Mouse (Mus musculus) liver, embryonic 13.5 days (tissue): ENCODE data around the gene Acot7. TPM values are rescaled to one million over a fixed set of nuclear protein-coding genes. Genes with fewer than 3 reads are reported as not detected.

ENCODE experiments used
- ATAC-seq: fragments of 200-750 bp; cut with Nextera tagmentation; 2 replicates; pipeline ENCODE4 v1.8.0; 2017; ENCODE audit warnings: low read depth, mild to moderate bottlenecking, moderate number of reproducible peaks, moderate library complexity
- DNase-seq: peaks from one replicate; pipeline ENCODE4 v3.0.0; 2022
- H3K27ac ChIP-seq: fragments of 300-500 bp; sonication (generic); 2 replicates; pipeline ENCODE4 v1.5.1; 2015; ENCODE audit warnings: moderate library complexity, mild to moderate bottlenecking, inconsistent platforms
- H3K27me3 ChIP-seq: fragments of 300-500 bp; sonication (generic); 2 replicates; pipeline ENCODE4 v1.6.1; 2015; ENCODE audit warnings: mild to moderate bottlenecking, inconsistent platforms
- H3K36me3 ChIP-seq: fragments of 300-500 bp; sonication (generic); 2 replicates; pipeline ENCODE4 v1.6.1; 2015; ENCODE audit warnings: mild to moderate bottlenecking, inconsistent platforms
- H3K4me1 ChIP-seq: fragments of 300-500 bp; sonication (generic); replicated peaks from 2 replicates; pipeline ENCODE4 v1.6.1; 2015; ENCODE audit warnings: inconsistent platforms
- H3K4me2 ChIP-seq: fragments of 300-500 bp; sonication (generic); 2 replicates; pipeline ENCODE4 v1.6.1; 2015; ENCODE audit warnings: inconsistent platforms, mild to moderate bottlenecking, moderate library complexity
- H3K4me3 ChIP-seq: fragments of 300-500 bp; sonication (generic); replicated peaks from 2 replicates; pipeline ENCODE4 v1.5.1; 2015; ENCODE audit warnings: mild to moderate bottlenecking, inconsistent platforms
- H3K9ac ChIP-seq: fragments of 300-500 bp; sonication (generic); 2 replicates; pipeline ENCODE4 v1.6.1; 2015; ENCODE audit warnings: mild to moderate bottlenecking, inconsistent platforms
- H3K9me3 ChIP-seq: fragments of 300-500 bp; sonication (generic); replicated peaks from 2 replicates; pipeline ENCODE4 v1.6.1; 2016; ENCODE audit warnings: inconsistent platforms
- WGBS: fragments of 180-500 bp; shearing (Covaris S2); methylation state at CpG from one replicate; pipeline ENCODE4 v1.1.7; 2015; ENCODE audit not compliant: insufficient replicate concordance; 5-methylcytosine and 5-hydroxymethylcytosine counted together
- polyA plus RNA-seq: library from polyadenylated mRNA; unstranded; fragments of >200 nt; fragmentation: Nextera tagmentation; extraction: Ambion mirVana; gene quantifications from 2 replicates; pipeline ENCODE4 v1.2.1, GENCODE M21; 2015

The Acot7 gene
- polyA plus RNA-seq, 1 experiment from 2014 or later, result 24.8 TPM

DNA sequence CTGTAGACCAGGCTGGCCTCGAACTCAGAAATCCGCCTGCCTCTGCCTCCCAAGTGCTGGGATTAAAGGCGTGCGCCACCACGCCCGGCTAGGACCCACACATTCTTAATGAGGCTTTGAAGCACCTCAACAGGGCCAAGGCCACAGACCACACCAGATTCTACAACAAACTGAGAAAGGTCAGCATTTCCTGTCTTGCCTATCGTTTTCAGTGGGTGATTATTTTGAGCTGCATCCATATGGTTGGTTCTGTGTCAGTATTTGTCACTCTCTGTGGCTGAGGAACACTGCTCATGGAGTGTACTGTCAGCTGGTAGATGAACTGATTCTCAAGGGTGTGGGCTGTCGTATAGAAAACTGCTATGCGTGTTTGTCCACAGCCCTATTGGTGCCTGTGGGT is 18.3 kb downstream of the Acot7 start:
- Histone ChIP-seq H3K27ac (no peak overlapping the region), H3K9me3 (no peaks in the 10 kb centered on the region), H3K36me3 (no peaks in the 10 kb centered on the region), H3K27me3 (no peaks in the 10 kb centered on the region), H3K9ac (no peak overlapping the region), H3K4me2 (no peak overlapping the region), H3K4me3 (no peak overlapping the region), H3K4me1 (peaks cover 71% of the 10 kb centered on the region)
- WGBS, result 66% methylated on average over 9 of the region's 9 CpGs
- ATAC-seq (no peak), DNase-seq (no peak)

- H3K27me3 ChIP-seq, result no peaks in the 10 kb centered on the region
Observed at GRCm38 (mm10) chr4:152197545-152197944, 19.6 kb downstream of the Acot7 start.

GRCm38 (mm10) chr4:152199617-152200016 is 21.7 kb downstream of the Acot7 start:
- ATAC-seq (no peak), DNase-seq (no peak)
- Histone ChIP-seq H3K4me2 (no peak overlapping the region), H3K27me3 (no peaks in the 10 kb centered on the region), H3K9ac (no peak overlapping the region), H3K4me1 (peaks cover 74% of the 10 kb centered on the region), H3K4me3 (no peak overlapping the region), H3K9me3 (no peaks in the 10 kb centered on the region), H3K27ac (no peak overlapping the region), H3K36me3 (no peaks in the 10 kb centered on the region)
- 14% methylated on average over 1 of the region's 1 CpGs for WGBS

More at GRCm38 (mm10) chr4:152197545-152197944, 19.6 kb downstream of the Acot7 start:
- WGBS, result 25% methylated on average over 5 of the region's 5 CpGs
- DNase-seq (no peak), ATAC-seq (peak; percentile 52)
- no peak overlapping the region for H3K4me2 ChIP-seq
- no peaks in the 10 kb centered on the region for H3K36me3 ChIP-seq
- no peak overlapping the region for H3K4me3 ChIP-seq
- H3K9ac ChIP-seq, result no peak overlapping the region
- no peaks in the 10 kb centered on the region for H3K9me3 ChIP-seq
- peaks cover 81% of the 10 kb centered on the region for H3K4me1 ChIP-seq
- no peak overlapping the region for H3K27ac ChIP-seq

- ATAC-seq, result peak; percentile 31
- WGBS, result 16% methylated on average over 6 of the region's 6 CpGs
- no peaks in the 10 kb centered on the region for H3K27me3 ChIP-seq
- H3K9me3 ChIP-seq, result no peaks in the 10 kb centered on the region
- peaks cover 76% of the 10 kb centered on the region for H3K4me1 ChIP-seq
- DNase-seq, result no peak
- no peak overlapping the region for H3K9ac ChIP-seq
- H3K27ac ChIP-seq, result no peak overlapping the region
- H3K4me3 ChIP-seq, result no peak overlapping the region
- H3K36me3 ChIP-seq, result no peaks in the 10 kb centered on the region
- H3K4me2 ChIP-seq, result no peak overlapping the region
Observed at GRCm38 (mm10) chr4:152201492-152201891, 23.6 kb downstream of the Acot7 start.

GRCm38 (mm10) chr4:152202418-152202817 is 24.5 kb downstream of the Acot7 start:
- DNase-seq, result no peak
- no peak overlapping the region for H3K9ac ChIP-seq
- no peaks in the 10 kb centered on the region for H3K9me3 ChIP-seq
- H3K36me3 ChIP-seq, result no peaks in the 10 kb centered on the region
- ATAC-seq, result no peak
- no peak overlapping the region for H3K4me2 ChIP-seq
- H3K4me1 ChIP-seq, result peaks cover 72% of the 10 kb centered on the region
- WGBS, result 61% methylated on average over 1 of the region's 1 CpGs
- no peaks in the 10 kb centered on the region for H3K27me3 ChIP-seq
- H3K4me3 ChIP-seq, result no peak overlapping the region
- H3K27ac ChIP-seq, result no peak overlapping the region

DNA sequence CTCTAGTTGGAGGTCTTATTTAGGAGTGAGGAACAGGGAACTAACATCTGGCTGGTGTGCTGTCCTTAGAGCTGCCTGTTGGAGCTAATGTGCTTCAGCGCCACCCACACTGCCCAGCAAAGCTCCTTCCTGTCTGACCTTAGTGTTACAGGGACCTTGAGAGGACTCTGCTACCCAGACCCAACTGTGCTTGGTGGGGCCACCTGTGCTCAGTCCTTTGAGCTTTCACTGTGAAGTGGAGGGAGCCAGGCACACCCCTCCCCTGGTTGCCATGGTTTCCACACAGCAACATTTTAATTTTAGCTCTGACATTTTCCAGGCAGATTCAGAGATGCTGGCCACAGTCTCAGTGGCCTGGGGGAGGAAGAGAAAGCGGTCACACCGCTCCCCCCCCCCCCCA is 25.0 kb downstream of the Acot7 start:
- WGBS, result 59% methylated on average over 3 of the region's 3 CpGs
- DNase-seq (no peak), ATAC-seq (no peak)
- Histone ChIP-seq H3K9me3 (no peaks in the 10 kb centered on the region), H3K27ac (no peak overlapping the region), H3K36me3 (no peaks in the 10 kb centered on the region), H3K27me3 (no peaks in the 10 kb centered on the region), H3K9ac (no peak overlapping the region), H3K4me1 (peaks cover 67% of the 10 kb centered on the region), H3K4me3 (no peak overlapping the region), H3K4me2 (no peak overlapping the region)

DNA sequence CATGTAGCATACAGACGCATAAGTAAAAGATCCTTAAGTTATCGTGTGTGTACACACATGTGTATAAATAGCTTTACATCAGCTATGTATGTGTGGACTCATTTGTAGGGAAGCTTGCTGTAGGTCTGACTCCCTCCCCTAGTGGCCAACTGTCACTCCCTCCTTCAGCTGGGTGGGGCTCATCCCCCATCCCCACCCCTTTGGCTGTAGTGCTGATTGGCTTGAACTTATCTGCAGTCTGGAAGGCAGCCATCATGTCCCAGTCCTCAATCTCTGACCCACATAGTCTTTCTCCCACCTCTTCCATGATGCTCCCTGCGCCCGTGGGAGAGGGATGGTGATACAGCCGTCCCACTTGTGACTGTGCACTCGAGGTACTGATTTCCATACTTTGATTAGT is 26.7 kb downstream of the Acot7 start:
- WGBS, result 59% methylated on average over 6 of the region's 6 CpGs
- H3K9me3 ChIP-seq, result no peaks in the 10 kb centered on the region
- no peak overlapping the region for H3K9ac ChIP-seq
- no peaks in the 10 kb centered on the region for H3K36me3 ChIP-seq
- H3K4me2 ChIP-seq, result no peak overlapping the region
- no peaks in the 10 kb centered on the region for H3K27me3 ChIP-seq
- H3K4me3 ChIP-seq, result no peak overlapping the region
- peak; percentile 26 for DNase-seq
- H3K27ac ChIP-seq, result no peak overlapping the region
- ATAC-seq, result peak; percentile 63
- H3K4me1 ChIP-seq, result peaks cover 62% of the 10 kb centered on the region

GRCm38 (mm10) chr4:152206199-152206598 is 28.3 kb downstream of the Acot7 start:
- no peak overlapping the region for H3K9ac ChIP-seq
- no peaks in the 10 kb centered on the region for H3K27me3 ChIP-seq
- no peak overlapping the region for H3K27ac ChIP-seq
- WGBS, result 60% methylated on average over 6 of the region's 6 CpGs
- ATAC-seq (no peak), DNase-seq (no peak)
- H3K9me3 ChIP-seq, result no peaks in the 10 kb centered on the region
- H3K36me3 ChIP-seq, result no peaks in the 10 kb centered on the region
- H3K4me1 ChIP-seq, result peaks cover 50% of the 10 kb centered on the region
- H3K4me3 ChIP-seq, result no peak overlapping the region
- no peak overlapping the region for H3K4me2 ChIP-seq

DNA sequence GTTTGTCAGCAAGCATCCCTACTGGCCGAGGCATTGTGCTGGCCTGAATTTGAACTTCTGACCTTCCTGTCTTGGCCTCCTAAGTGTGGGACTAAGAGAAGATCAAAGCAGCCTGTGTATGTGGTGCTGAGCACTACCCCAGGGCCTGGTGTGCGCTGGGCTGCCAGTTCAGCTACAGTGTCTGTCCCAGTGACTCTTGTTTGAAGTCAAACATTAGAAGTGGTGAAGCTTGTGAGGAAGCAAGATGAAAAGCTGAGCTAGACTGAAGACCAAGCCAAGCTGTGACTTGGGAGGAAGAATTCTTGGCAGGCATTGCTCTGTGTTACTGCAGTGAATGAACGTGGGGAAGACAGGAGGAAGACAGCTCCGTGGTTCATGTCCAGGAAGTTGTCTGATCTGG is 31.7 kb downstream of the Acot7 start:
- no peaks in the 10 kb centered on the region for H3K27me3 ChIP-seq
- DNase-seq, result no peak
- no peak overlapping the region for H3K4me2 ChIP-seq
- WGBS, result 33% methylated on average over 4 of the region's 4 CpGs
- H3K9me3 ChIP-seq, result no peaks in the 10 kb centered on the region
- H3K4me1 ChIP-seq, result peaks cover 44% of the 10 kb centered on the region
- no peaks in the 10 kb centered on the region for H3K36me3 ChIP-seq
- H3K9ac ChIP-seq, result no peak overlapping the region
- H3K4me3 ChIP-seq, result no peak overlapping the region
- ATAC-seq, result no peak
- H3K27ac ChIP-seq, result no peak overlapping the region

- H3K27me3 ChIP-seq, result no peaks in the 10 kb centered on the region
- no peaks in the 10 kb centered on the region for H3K36me3 ChIP-seq
- DNase-seq (no peak), ATAC-seq (peak; percentile 79)
- peak overlapping the region; percentile 58; the same call in 1 of the 2 replicates for H3K27ac ChIP-seq
- no peak overlapping the region for H3K9ac ChIP-seq
- H3K9me3 ChIP-seq, result no peaks in the 10 kb centered on the region
- 64% methylated on average over 6 of the region's 6 CpGs for WGBS
- peaks cover 21% of the 10 kb centered on the region for H3K4me1 ChIP-seq
- no peak overlapping the region for H3K4me3 ChIP-seq
- no peak overlapping the region for H3K4me2 ChIP-seq
Observed at GRCm38 (mm10) chr4:152212091-152212505, 34.2 kb downstream of the Acot7 start.

DNA sequence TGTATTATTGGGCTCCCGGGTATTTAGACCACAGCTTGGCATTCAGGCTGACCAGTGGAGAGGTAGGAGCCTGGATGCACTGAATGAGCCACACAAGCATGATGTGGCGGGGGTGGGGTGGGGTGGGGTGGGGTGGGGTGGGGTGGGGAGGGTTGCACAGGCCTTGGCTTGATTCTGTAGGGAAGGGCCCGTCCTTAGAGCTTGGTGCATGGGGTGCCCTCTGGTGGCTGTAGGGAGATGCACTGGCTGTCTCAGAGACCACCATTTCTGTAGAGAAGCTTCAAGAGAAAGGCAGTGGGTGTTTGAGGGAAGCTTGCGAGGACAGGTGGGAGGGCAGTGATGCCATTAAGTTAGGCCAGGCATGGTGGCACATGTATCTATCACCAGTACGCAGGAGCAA is 34.6 kb downstream of the Acot7 start:
- peak; percentile 49 for ATAC-seq
- Histone ChIP-seq H3K36me3 (no peaks in the 10 kb centered on the region), H3K9me3 (no peaks in the 10 kb centered on the region), H3K9ac (no peak overlapping the region), H3K27me3 (no peaks in the 10 kb centered on the region), H3K27ac (peak overlapping the region; percentile 58; the same call in 1 of the 2 replicates), H3K4me1 (peaks cover 21% of the 10 kb centered on the region), H3K4me2 (no peak overlapping the region), H3K4me3 (no peak overlapping the region)
- 34% methylated on average over 5 of the region's 5 CpGs for WGBS
- DNase-seq, result peak; percentile 22

DNA sequence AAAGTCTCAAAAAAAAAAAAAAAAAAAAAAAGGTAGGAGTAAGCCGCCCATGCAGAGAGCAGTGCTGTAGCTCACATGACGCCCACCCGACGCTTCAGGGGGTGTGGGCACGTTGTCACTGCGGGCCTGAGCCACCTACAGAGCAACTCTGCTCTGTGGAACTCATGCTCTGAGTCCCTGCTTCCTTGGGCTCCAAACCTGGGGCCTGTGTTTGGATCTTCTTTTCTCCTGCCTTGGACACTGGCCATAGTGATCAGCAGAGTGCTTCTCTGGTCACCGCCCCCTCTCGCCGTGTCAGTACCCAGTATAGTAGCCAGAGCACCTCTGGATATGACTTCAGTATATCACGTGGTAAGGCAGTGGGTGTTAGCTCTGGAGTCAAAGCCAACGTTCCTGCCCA is 35.0 kb downstream of the Acot7 start:
- Histone ChIP-seq H3K36me3 (no peaks in the 10 kb centered on the region), H3K9me3 (no peaks in the 10 kb centered on the region), H3K27me3 (no peaks in the 10 kb centered on the region), H3K4me3 (no peak overlapping the region), H3K4me1 (peaks cover 21% of the 10 kb centered on the region), H3K9ac (no peak overlapping the region), H3K27ac (no peak overlapping the region), H3K4me2 (no peak overlapping the region)
- DNase-seq (no peak), ATAC-seq (no peak)
- 57% methylated on average over 11 of the region's 11 CpGs for WGBS
